Mouse (Mus musculus) left cerebral cortex, adult 8-10 months (tissue): ENCODE results near the gene Acss2. TPM values are rescaled to one million over a fixed set of nuclear protein-coding genes. Genes with fewer than 3 reads are reported as not detected.

Experiments
- DNase-seq, 2 experiments: peaks; one replicate each; pipeline ENCODE4 v3.0.0; 2022; ENCODE audit warnings: low spot score in 2 of 2
- total RNA-seq, 4 experiments: library from RNA; stranded (reverse); gene quantifications; 2 replicates each; pipeline ENCODE4 v1.2.4; 2022

Gene Acss2
- total RNA-seq, result 10 to 100 TPM; 53.0 to 64.3 (median 55.1) TPM

DNA sequence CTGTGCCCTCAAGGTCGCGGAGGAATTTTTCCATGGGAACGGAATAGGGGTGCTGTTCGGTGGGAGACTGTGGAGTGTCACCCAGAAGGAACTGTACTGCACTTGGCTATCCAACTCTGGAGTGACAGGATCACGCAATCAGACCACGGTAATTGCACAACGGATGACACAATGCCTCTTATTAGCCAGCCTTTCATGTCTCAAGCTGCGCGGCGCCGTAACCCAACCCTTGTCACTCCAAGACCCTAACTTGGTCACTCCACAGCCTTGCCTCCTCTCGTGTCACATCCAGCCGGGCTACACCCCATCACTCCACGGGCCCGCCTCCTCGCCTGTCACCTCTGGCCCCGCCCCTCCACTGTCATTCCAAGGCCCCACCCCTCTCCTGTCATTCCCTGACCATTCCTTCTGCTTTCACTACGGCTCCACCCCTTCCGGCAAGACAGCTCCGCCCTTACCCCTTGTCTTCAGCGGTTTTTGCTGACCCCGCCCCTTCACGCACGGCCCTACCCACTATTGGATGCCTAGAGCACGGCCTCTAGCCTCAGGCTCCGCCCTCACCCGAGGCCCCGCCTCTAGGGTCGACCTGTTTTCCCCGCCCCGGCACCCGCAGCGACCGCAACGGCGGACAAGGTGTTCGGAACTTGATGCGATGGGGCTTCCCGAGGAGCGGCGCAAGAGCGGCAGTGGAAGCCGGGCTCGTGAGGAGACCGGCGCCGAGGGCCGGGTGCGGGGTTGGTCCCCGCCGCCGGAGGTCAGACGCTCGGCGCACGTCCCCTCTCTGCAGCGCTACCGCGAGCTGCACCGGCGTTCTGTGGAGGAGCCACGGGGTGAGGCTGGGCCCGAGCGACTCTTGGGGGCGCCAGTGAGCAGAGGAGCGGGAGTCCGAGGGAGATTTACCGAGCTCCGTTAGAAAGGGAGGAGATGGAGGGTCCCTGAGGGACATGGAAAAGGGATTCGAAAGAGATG lies at the start of gene Acss2, which contains the start of gene Ggt7:
Acss2 (plus strand) TSS at position 494 of the 969 bp plus-strand sequence.
Ggt7 (minus strand) TSS at position 783 of the 969 bp plus-strand sequence.
- DNase-seq, result peak; percentile 94 to 99

DNA sequence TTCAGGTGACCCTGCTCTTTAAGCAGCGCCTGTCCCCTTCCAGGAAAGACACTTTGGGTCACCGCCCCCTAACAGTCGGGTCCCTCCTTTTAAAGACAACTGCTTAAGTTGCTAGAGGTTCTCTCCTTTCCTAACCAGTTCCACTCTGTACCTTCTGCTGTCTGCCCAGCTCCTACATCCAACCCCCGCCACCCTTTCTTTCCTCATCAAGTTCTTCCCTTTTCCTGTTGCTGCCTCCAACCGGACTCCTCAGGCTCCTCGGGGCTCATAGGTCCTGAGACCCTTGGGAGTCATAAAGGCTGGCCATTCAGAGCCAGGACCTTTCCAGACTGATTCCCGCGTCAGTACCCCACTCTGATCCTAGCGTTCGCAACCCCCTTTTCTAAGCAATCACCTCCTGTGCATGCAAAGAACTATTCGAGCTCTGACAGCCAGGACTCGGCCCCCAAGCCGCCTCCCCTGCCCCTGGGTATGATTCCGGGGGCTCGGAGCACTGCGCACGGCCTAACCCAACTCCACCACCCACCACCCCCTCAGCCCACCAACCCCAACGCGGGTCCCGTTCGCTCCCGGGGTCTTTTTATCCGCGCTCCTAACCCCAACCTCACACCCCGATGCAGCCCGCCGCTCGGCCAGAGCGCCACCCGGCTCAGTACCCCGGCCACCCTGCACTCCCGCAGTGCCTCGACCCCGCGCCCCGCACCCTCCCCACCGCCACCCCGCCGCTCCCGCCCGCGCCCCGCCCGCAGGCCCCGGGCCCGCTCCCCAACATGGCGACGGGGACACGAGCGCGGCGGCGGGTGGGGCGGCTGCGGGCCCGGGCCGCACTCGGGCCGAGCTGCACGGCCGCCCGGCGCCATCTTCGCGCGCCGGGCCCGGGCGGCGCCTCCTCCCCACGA lies 44.8 kb upstream of the Acss2 start:
- DNase-seq, result peak in 1 of 2 experiments; percentile 36

DNA sequence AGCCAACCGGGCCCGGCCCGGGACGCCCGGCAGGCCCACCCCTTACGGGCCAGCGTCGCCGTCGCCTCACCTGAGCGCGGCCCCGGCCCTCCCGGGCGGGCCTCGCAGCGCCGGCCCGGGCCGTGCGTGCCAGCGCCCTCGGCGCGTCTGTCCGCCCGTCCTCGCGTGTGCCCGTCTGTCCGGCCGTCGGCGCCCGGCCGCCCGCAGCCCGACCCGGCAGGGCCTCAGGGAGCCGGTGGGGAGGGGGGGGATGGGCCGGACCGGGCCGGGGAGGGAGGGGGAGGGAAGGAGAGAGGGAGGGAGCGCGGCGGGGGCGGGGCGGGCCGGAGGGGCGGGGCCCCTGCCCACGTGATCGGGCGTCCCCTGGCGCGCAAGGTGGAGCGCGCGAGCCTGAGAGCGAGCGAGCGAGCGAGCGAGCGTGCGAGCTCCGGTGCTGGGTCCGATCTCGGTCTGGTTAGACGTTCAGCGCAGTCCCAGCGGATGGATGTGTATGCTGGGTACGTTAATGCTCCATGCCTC lies 44.1 kb upstream of the Acss2 start, which contains the start of gene Ncoa6:
Ncoa6 (minus strand) TSS at position 325 of the 519 bp plus-strand sequence.
- DNase-seq, result peak; percentile 28 to 33

DNA sequence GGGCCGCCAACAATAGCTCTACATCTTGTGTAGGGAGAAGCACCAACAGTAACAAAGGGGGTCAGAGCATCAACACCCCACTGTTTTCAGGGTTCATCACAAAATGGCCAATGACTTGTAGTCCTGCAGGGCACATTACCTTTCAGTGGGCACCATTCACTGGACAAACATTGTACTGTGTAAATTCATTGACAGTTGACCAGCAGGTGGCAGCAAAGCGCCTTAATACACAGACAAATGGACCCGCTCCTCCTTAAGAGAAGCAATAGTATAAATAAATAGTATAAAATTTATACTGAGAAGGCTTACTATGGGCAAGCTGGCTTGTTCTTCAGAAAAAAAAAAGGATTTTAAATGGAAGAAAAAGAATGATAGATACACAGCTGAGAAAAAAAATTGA lies 35.7 kb upstream of the Acss2 start:
- DNase-seq, result no peak

DNA sequence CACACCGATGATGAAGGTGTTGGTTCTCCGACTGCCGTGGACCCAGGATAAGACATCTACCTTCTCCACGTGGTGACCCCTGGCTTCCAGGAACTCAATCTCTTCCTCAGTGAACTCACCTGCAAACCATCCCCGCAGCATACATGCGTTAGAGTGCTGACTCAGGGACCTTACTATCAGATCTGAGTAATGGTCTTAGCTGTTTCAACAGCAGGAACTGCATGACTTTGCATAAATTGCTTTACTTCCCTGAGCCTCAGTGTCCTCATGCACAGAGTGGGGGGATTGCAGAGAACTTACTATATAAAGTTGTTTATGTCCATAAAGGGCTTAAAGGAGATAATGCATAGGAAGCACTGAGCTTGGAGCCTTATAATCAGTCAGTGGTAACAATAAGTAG lies 26.8 kb upstream of the Acss2 start:
- no peak for DNase-seq

DNA sequence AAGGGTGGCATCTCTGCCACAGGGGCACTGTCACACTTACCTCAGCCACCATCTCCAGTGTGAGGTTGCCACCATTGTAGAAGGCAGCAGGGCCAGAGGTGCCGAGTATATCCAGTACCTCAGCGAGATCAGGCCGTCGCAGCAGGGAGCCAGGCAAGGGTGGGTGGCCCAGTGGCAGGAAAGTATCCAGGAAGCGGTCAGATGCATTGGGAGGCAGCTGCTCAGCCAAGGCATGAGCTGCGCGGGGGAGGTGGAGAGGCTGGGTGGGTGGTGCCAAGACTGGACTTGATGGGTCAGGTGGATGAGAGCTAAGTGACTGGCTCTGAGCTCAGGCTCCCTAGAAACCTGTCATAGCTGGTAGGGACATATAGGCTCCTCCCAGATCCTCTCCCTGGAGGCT lies 15.2 kb upstream of the Acss2 start:
- peak in 1 of 2 experiments; percentile 66 for DNase-seq

DNA sequence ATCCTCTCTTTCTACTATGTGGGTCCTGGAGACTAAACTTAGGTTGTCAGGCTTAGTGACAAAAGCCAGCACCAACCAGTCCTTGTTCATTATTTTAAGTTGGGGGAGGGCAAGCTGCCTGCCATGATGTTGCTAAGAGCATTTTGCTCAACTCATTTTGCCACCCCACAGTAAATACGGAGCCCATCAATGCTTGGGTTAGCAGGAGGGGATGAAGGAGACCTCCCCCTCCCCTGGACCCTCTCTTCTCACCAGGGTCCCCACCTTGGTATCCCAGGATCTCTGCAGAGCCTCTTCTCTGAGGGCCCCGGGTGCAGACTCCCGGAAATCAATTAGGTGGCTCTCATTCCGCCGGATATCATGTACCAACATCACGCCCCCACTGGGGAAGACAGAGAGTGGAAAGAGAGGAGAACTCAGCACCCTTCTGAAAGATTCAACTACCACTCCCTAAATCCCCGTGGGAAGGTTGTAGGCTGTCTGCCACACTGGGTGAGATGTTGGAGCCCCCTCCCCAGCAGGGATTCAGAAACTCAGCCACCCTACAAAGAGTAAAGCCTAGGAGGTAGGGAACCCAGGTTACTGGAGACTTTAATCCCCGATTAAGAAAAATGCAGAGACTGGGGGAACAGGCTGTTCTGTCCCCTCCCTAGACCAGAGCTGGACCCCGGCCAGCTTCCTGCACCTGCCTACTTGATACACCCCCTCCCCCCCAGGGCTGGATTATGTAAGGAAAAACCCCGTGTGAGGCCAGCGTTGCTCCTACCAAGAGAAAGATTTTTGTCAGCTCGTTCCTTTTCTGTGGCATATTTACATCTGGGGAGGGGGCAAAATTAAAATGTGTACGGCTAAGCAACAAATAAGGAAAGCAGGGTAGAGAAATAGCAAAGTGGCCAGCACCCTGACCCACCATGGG lies 13.1 kb upstream of the Acss2 start:
- no peak for DNase-seq

DNA sequence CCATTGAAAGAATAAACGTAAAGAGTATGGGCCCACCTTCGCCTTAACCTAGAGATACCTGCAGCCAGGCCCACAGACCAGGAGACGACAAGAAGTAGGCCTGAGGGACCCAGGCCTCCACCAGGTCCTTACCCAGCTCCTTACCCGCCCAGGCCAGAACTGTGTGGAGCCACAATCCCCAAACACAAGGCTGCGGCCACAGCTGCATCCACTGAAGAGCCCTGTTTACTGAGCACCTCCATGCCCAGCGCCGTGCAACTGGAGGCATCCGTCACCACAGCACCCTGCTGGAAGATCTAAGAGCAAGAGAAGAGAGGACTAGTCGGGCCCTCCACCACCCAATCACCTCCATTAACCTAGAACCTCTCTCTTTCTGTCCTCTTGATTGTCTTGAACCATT lies 11.9 kb upstream of the Acss2 start:
- no peak for DNase-seq

DNA sequence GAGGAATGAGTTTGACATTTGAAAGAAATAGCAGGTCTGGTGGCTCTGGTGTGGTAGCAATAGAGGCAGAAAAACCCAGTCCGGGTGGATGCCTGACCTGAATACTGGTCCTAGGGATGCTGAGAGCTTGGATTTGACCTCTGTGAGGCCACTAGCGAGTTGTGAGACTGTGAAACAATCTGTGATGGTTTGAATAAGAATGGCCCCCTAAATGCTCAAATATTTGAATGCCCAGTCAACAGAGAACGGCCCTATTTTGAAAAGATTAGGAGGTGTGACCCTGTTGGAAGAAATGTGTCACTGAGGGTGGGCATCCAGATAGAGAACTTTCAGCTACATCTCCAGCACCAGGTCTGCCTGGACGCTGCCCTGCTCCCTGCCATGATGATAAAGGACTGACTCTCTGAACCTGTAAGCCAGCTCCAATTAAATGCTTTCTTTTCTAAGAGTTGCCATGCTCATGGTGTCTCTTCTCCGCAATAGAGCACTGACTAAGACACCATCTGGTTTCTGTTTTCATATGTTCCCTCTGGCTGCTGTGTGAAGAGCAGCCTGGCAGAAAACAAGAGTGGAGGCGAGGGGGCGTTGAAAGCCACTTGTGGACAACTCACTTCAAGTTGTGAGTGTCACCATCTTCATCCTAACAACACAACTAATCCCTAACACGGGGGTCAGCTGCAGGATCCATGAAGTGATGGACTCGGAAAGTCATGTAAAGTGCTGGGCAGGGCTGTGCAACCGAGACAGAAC lies 9.9 kb upstream of the Acss2 start:
- DNase-seq, result no peak

DNA sequence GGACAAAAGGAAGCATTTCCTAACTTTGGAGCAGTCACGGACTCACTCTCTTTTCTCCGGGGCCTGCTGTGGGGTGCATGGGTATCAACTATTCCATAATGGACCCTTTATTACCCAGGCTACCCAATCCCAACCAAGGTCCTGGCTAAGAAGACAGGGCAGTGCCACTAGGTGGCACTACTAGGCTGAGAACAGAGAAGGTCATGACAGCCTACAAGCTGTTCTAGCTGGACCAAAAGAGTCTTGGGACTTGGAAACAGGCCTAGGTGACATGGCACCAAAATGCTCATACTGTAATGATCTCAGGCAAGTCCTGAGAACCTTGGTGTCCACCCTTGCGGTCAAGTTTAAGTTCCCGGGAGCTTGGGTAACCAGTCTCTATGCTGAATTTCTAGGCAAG lies 5.3 kb upstream of the Acss2 start:
- DNase-seq, result no peak

DNA sequence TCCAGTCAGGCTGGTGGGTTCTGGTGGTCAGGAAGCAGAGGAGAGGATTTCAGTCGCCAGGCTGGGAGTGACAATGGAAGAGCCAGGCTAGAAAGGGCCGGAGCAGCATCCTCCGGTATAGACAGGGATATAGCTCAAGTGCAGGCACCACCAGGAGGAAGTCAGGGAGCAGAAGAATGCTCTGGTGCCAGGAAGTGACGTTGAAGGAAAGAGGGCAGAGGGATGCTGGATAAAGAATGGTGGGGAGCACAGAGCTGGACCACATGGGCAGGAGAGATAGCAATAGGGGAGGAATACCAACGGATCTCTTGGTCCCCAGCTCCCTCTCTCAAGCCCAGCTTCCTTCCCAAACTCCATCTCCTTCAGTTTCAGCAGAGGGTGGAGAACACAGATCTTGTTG lies 4.2 kb upstream of the Acss2 start:
- DNase-seq, result no peak

DNA sequence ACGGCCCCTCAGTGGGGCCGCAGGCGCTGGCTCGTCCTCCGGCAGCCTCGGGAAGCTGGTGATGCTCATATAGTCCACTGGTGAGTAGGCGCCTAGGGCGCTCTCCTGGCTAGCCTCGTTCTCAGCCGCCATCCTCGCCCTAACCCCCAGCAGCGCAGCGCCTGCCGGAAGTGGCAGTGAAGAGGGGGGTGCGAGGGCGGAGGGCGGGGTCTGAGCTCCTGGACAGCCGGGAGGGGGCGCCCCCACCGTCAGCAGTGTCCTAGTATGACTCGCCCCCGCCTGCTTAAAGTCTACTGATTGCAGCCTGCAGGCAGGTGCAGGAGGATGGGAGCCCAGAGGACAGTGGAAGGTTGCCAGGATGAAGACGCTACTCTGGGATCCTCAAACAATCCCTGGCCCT lies 3.1 kb upstream of the Acss2 start:
- peak; percentile 75 to 92 for DNase-seq

DNA sequence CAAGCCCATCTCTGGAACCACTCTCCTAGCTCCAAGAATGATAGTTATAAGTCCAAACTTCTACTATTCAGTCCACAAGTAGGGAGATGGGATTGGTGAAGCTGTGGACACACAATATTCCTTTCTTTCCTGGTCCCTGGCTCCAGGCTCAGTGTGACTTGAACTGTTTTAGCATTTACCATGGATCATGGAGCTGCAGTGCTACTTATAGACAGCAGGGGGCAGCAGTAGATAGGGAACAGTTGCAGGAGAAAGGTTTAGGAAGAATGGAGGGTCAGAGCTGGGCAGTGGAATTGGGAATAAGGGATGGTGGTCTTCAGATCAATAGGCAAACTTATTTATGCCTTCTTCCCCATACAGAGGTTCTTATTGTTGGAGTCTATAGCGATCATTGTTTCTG lies 1.8 kb upstream of the Acss2 start:
- no peak for DNase-seq

DNA sequence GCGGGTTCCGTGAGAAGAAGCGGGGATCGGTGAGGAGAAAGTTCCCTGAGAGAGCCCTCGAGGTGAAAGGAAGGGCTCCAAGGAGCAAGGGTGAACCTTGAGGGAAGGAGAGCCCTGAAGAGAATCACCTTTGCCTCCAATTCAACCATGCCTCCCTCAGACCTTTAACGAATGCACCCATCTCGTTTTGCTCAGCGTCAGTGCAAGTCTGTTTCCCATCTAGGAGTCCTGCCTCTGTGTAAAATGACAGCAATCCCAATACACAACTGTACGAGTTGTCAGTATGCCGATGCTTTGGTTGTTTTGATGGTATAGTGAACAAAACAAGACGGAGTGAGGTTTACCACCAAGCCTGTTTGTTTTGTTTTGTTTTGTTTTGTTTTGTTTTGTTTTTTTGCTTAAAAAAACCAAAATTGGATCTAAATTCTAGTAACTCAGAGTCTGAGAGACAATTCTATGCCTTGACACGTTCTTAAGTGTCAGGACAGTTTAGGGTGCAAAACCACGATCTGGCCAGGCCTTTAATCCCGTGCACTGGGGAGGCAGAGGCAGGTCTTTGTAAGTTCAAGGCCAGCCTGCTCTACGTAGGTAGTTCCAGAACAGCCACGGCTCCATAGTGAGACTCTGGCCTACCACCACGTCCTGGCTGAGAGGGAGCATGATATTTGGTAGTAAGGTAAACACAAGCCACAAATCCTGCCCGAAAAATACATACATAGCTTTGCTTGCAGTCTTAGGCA lies 953 bp downstream of the Acss2 start:
- no peak for DNase-seq

DNA sequence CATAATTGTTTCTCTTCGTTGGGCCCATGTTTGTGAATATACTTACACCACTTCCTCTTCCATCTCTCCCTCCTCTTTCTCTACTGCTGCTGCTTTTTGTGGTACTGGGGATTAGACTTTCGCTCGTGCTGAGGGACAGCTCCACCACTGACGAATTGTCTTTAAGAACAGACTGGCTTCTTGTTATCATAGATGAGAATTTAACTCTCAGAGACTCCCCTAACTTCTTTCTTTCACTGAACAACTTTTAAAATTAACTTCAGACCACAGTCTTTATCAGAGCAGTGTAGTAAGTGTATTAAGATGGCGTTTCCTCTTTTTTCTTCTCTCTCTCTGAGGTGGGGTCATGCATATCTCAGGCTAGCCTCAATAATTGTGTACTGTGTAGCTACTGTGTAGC lies 6.0 kb downstream of the Acss2 start:
- no peak for DNase-seq

DNA sequence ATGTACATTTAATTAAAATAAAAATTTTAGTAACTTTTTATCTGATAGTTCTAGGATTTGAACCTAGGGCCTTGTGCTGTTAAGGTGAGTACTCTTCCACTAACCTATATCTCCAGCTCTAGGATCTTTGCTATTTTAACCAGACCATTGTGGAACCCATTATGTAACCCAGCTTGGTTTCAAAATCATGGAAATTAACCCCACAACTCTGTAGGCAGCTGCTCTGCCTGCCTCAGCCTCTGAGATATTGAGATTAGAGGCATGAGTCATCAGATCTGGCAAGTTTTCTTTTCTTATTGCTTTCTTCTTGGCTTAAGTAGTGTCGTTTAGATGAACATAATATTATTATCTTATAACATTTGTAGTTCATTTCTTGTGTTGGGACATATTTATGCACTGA lies 6.6 kb downstream of the Acss2 start:
- DNase-seq, result no peak

DNA sequence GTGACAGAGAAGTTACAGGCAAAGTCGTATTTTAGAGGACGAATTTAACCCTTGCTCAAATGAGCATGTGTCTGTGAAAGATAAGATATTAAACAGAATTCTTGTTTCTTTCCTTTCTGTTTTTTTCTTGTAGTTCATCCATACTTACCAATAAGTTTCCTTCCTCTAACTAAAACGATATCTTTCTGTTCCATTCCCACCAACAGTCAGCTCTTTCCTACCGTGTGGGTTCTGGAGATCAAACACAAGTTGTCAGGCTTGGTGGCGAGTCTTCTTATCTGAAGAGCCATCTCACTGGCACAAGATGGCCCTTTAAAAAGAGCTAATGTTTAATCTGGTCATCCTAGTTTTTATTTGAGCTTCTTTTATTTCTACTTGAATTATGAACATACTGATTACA lies 9.6 kb downstream of the Acss2 start:
- no peak for DNase-seq

DNA sequence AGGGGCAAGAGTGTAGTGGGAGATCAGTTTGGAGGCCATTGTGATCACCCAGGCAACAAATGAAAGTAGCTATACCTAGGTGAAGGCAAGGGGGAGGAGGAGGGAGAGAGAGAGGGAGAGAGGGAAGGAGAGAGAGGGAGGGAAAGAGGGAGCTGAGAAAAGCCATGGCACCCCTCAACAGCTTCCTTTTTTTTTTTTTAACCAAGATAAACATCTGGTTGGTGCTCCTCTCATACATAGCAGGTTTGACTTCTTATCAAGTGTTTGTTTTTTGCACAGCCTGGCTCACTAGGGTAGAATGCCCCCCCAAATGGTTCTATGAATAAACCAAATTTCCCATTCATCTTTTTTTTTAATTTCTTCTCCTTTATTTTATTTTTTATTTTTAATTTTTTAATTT lies 18.5 kb downstream of the Acss2 start:
- no peak for DNase-seq

DNA sequence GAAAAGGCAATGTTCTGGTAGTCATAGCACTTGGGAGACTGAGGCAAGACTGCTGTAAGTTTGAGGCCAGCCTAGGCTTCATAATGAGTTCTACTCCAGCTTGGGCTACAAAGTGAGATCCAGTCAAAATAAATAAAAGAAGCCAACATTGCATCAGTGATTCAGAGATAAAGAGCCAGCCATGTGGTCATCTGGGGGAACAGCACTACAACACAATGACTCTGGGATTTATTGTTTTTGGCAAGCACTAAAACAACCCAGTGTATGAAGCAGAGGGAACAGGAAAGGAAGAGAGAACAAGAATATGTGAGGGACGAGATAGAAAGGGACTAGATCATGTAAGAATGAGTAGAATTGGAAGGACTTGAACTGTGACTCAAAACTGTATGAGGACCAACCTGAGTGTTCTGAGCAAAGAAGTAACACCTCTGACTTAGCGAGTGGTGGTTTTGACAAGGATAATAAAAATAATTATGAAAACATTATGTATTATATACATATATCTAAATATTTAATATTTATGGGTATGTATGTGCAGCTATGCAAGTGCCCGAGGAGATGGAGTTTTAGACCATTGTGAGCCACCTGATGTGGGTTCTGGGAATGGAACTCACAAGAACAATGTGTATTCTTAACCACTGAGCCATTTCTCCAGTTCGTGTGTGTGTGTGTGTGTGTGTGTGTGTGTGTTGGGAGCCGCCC lies 20.2 kb downstream of the Acss2 start:
- no peak for DNase-seq
